Mouse (Mus musculus) cortical plate, adult 2 months (tissue): Measurements from ENCODE around the gene Dgkz. TPM values are rescaled to one million over a fixed set of nuclear protein-coding genes. Genes with fewer than 3 reads are reported as not detected.

Source experiments
- H3K27ac ChIP-seq: fragments of 200-500 bp; 2 replicates; pipeline ENCODE4 v1.5.1; 2012; ENCODE audit warnings: low read length, control low read depth, inconsistent platforms; ENCODE audit not compliant: insufficient read depth
- H3K4me1 ChIP-seq: fragments of 200-500 bp; 2 replicates; pipeline ENCODE4 v1.6.1; 2011; ENCODE audit warnings: low read length; ENCODE audit not compliant: control insufficient read depth, insufficient read depth
- H3K4me3 ChIP-seq: fragments of 200-500 bp; 2 replicates; pipeline ENCODE4 v1.5.1; 2011; ENCODE audit warnings: mild to moderate bottlenecking, low read length, control low read depth; ENCODE audit not compliant: insufficient read depth
- CTCF ChIP-seq: fragments of 200-500 bp; IDR thresholded peaks from 2 replicates; pipeline ENCODE4 v1.5.1; 2011; ENCODE audit warnings: mild to moderate bottlenecking, control low read depth, low read length; ENCODE audit not compliant: insufficient read depth; ENCODE audit errors: extremely low read depth
- POLR2A ChIP-seq: fragments of 200-500 bp; IDR thresholded peaks from 2 replicates; pipeline ENCODE4 v1.6.1; 2011; ENCODE audit warnings: mild to moderate bottlenecking, low read length, control low read depth; ENCODE audit not compliant: insufficient read depth; ENCODE audit errors: extremely low read depth
- polyA plus RNA-seq: library from polyadenylated mRNA; depleted of rRNA; stranded (reverse); fragments of >200 nt; gene quantifications from 2 replicates; pipeline ENCODE4 v1.2.3, GENCODE M21; 2012

The Dgkz gene
- polyA plus RNA-seq, 1 experiment, result 550 TPM

GRCm38 (mm10) chr2:91945483-91945882 is 30.2 kb downstream of the Dgkz start, which contains the start of gene Gm9821:
Gene Gm9821, plus strand, starts transcription at chr2:91945703.
- no peak for TF ChIP-seq CTCF
- no peak for TF ChIP-seq POLR2A
- H3K4me1 ChIP-seq, result peaks cover 32% of the 10 kb centered on the region
- no peak within 1 kb of the TSS for H3K4me3 ChIP-seq
- H3K27ac ChIP-seq, result peak within 1 kb of the TSS; percentile 48; the same call in 1 of the 2 replicates

GRCm38 (mm10) chr2:91944170-91944950 is 31.3 kb downstream of the Dgkz start:
- peaks cover 26% of the 10 kb centered on the region for H3K4me1 ChIP-seq
- H3K27ac ChIP-seq, result no peak overlapping the region
- no peak overlapping the region for H3K4me3 ChIP-seq
- TF ChIP-seq POLR2A (no peak), CTCF (peak; percentile 95)

GRCm38 (mm10) chr2:91942356-91942755 is 33.3 kb downstream of the Dgkz start:
- peak; percentile 6; the same call in 1 of the 2 replicates for TF ChIP-seq CTCF
- no peak for TF ChIP-seq POLR2A
- Histone ChIP-seq H3K27ac (no peak overlapping the region), H3K4me1 (peaks cover 12% of the 10 kb centered on the region), H3K4me3 (no peak overlapping the region)

GRCm38 (mm10) chr2:91939303-91939935 is 36.2 kb downstream of the Dgkz start:
- Histone ChIP-seq H3K4me1 (0 out of 2 replicates have a peak, but pooled peaks cover 6% of the 10 kb centered on the region), H3K4me3 (no peak overlapping the region), H3K27ac (no peak overlapping the region)
- TF ChIP-seq POLR2A (no peak), CTCF (no peak)

- H3K27ac ChIP-seq, result peak overlapping the region; percentile 88
- H3K4me3 ChIP-seq, result no peak overlapping the region
- H3K4me1 ChIP-seq, result 0 out of 2 replicates have a peak, but pooled peaks cover 2% of the 10 kb centered on the region
- TF ChIP-seq CTCF, result no peak
- no peak for TF ChIP-seq POLR2A
These were observed 39.5 kb downstream of the Dgkz start for GRCm38 (mm10) chr2:91936154-91936553.

- H3K27ac ChIP-seq, result no peak overlapping the region
- no peak overlapping the region for H3K4me3 ChIP-seq
- H3K4me1 ChIP-seq, result 0 out of 2 replicates have a peak, but pooled peaks cover 2% of the 10 kb centered on the region
- TF ChIP-seq CTCF (no peak), POLR2A (no peak)
These were observed 40.7 kb downstream of the Dgkz start for GRCm38 (mm10) chr2:91934826-91935525.

GRCm38 (mm10) chr2:91934016-91934415 is 41.6 kb downstream of the Dgkz start:
- TF ChIP-seq CTCF (no peak), POLR2A (no peak)
- 0 out of 2 replicates have a peak, but pooled peaks cover 2% of the 10 kb centered on the region for H3K4me1 ChIP-seq

GRCm38 (mm10) chr2:91933471-91933870 is 42.2 kb downstream of the Dgkz start:
- TF ChIP-seq CTCF (no peak), POLR2A (no peak)
- Histone ChIP-seq H3K27ac (no peak overlapping the region), H3K4me3 (no peak overlapping the region), H3K4me1 (peaks cover 3% of the 10 kb centered on the region; the same call in 1 of the 2 replicates)

More at GRCm38 (mm10) chr2:91934016-91934415, 41.6 kb downstream of the Dgkz start:
- H3K27ac ChIP-seq, result no peak overlapping the region
- H3K4me3 ChIP-seq, result no peak overlapping the region

- no peak for TF ChIP-seq POLR2A
- TF ChIP-seq CTCF, result no peak
- Histone ChIP-seq H3K27ac (no peak overlapping the region), H3K4me1 (peaks cover 4% of the 10 kb centered on the region; the same call in 1 of the 2 replicates), H3K4me3 (no peak overlapping the region)
These were observed 42.8 kb downstream of the Dgkz start for GRCm38 (mm10) chr2:91932737-91933350.
